Mouse (Mus musculus) mouse trophoblast stem cell (cell line): Measurements from ENCODE around the gene Per2.
"Not testable (repeated sequence)": the region's sequence is repeated elsewhere in the genome, so short reads cannot be mapped to it uniquely, and the experiment has no call there.

ENCODE experiments used
- in situ Hi-C, 2 experiments: fragments of 300-500 bp; cut with MseI, MboI; formaldehyde crosslinking; loops; 2 replicates in 1 of 2; 3 replicates in 1 of 2; pipeline ENCODE4 v1.15.1; 2025

Gene Per2

GRCm38 (mm10) chr1:91459059-91459809, at the start of gene Per2:
Gene Per2 (minus strand): TSS chr1:91459324.
- in situ Hi-C loops = no loop called here

- in situ Hi-C loops = no loop called here
These were observed 45.5 kb upstream of the Per2 start for GRCm38 (mm10) chr1:91504615-91505014.

- in situ Hi-C loops = no loop called here
These were observed 39.5 kb upstream of the Per2 start for GRCm38 (mm10) chr1:91498579-91498978.

- in situ Hi-C loops = no loop called here
These were observed 36.2 kb upstream of the Per2 start for GRCm38 (mm10) chr1:91495321-91495720.

- in situ Hi-C loops = no loop called here
These were observed 35.5 kb upstream of the Per2 start, which contains the start of gene Traf3ip1 for GRCm38 (mm10) chr1:91494457-91495140. Gene Traf3ip1 (plus strand): TSS chr1:91494647.

- in situ Hi-C loops = no loop called here
These were observed 34.8 kb upstream of the Per2 start for GRCm38 (mm10) chr1:91493938-91494337.

- in situ Hi-C loops = no loop called here
These were observed 33.6 kb upstream of the Per2 start for GRCm38 (mm10) chr1:91492740-91493139.

GRCm38 (mm10) chr1:91490322-91490721, 31.2 kb upstream of the Per2 start:
- in situ Hi-C loops = no loop called here

GRCm38 (mm10) chr1:91486165-91486564, 27.0 kb upstream of the Per2 start:
- in situ Hi-C loops = loop anchor here in 1 of 2 experiments (5.0 kb wide), 1 partner anchor 59 kb away; no protein-coding TSS in a partner anchor

GRCm38 (mm10) chr1:91485422-91485821, 26.3 kb upstream of the Per2 start:
- in situ Hi-C loops = loop anchor here in 1 of 2 experiments (5.0 kb wide), 1 partner anchor 58 kb away; no protein-coding TSS in a partner anchor

GRCm38 (mm10) chr1:91484011-91484346, 24.9 kb upstream of the Per2 start:
- in situ Hi-C loops = no loop called here

GRCm38 (mm10) chr1:91483304-91484010, 24.3 kb upstream of the Per2 start:
- in situ Hi-C loops = no loop called here

GRCm38 (mm10) chr1:91482616-91483211, 23.6 kb upstream of the Per2 start:
- in situ Hi-C loops = no loop called here

- in situ Hi-C loops = no loop called here
These were observed 19.8 kb upstream of the Per2 start for GRCm38 (mm10) chr1:91478958-91479357.

GRCm38 (mm10) chr1:91478145-91478544, 19.0 kb upstream of the Per2 start:
- in situ Hi-C loops = not testable (repeated sequence)

GRCm38 (mm10) chr1:91469888-91470419, 10.8 kb upstream of the Per2 start:
- in situ Hi-C loops = no loop called here

GRCm38 (mm10) chr1:91466186-91466585, 7.1 kb upstream of the Per2 start:
- in situ Hi-C loops = no loop called here

- in situ Hi-C loops = no loop called here
These were observed 6.1 kb upstream of the Per2 start for GRCm38 (mm10) chr1:91465244-91465643.

GRCm38 (mm10) chr1:91464436-91464835, 5.3 kb upstream of the Per2 start:
- in situ Hi-C loops = no loop called here

- in situ Hi-C loops = no loop called here
These were observed 4.3 kb upstream of the Per2 start for GRCm38 (mm10) chr1:91463336-91463995.

- in situ Hi-C loops = no loop called here
These were observed 1.4 kb upstream of the Per2 start for GRCm38 (mm10) chr1:91460564-91460963.
